Mouse (Mus musculus) cerebellum, postnatal 10 days (tissue): Measurements from ENCODE around the gene Topaz1.
A peak's percentile ranks its signal among the peaks of the same experiment; 100 is the strongest.
"Not testable (repeated sequence)": the region's sequence is repeated elsewhere in the genome, so short reads cannot be mapped to it uniquely, and the experiment has no call there.

Experiments
- DNase-seq, 2 experiments: peaks; one replicate each; pipeline ENCODE4 v3.0.0; 2021; ENCODE audit warnings: mixed read lengths in 2 of 2

The Topaz1 gene

DNA sequence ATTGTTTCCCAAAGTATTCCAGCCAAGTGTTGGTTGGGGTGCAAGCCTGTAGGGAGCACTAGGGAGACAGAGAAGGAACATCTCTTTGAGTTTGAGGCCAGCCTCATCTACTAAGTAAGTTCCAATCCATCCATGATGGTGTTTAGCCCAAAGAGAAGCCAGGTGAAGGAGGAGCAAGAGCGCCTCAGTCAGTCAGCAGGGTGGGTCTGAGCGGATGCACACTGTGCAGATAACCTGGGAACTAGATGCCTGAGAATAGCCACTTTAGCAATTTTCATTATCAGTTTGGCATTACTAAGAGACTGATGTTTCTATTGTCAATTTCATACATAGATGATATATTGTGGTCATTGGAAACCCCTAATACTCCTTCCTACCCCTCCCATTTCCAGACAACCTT lies 67.6 kb downstream of the Topaz1 start:
- DNase-seq = no peak

DNA sequence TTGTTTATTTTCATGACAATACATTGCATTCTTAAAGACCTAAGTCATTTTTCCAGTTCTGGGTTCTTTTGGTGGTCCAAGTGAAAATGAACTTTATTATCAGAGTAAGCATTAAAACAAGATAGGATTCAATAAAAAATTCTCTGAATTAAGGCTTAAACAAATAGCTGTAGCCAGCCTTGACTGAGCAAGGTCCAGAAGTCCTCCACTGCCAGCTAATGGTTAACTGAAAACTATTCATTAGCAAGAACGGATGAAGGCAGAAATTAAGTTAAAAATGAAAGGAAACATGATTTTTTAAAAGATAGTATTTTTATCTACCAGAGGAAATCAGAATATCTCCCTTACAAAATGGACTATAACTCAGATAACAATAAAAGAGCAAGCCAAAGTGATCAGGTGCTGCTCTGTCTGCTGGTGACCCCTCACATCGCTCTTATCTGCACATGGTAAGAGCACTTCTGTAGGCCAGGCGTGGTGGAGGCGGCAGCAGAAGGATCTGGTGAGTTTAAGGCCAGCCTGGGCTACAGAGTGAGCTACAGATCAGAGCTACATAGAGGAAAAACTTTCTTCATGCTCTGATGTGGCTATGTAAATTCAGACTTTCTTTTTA lies 68.2 kb downstream of the Topaz1 start:
- DNase-seq = no peak

DNA sequence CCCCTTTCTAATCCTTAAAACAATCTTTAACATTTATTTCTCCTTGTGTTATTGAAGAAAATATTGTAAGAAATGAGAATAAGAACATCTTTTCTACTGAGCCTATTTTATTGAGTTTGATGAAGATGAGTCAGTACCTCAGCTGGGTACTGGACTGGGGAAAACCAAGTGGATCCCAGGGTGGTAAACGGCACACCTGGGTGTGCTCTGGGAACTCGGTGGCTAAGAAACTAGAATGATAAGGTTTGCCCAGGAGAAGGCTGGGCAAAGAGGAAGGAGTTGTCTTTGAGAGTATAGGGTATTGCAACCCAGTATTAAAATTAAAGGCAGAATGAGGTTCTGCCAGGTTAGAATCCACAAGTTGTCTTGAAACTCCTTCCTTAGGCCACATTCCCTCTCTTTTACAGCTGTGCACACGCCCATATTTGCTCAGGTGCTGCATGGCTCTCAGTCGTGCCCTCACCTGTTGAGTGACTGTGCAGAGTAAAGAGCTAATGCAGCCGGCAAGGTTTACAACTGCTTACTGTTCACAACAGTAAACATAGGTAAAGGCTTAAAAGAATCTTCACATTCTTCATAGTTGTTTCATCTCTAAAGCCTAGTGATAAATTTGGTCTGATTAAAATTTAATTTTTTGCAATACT lies 76.3 kb downstream of the Topaz1 start:
- DNase-seq = no peak

DNA sequence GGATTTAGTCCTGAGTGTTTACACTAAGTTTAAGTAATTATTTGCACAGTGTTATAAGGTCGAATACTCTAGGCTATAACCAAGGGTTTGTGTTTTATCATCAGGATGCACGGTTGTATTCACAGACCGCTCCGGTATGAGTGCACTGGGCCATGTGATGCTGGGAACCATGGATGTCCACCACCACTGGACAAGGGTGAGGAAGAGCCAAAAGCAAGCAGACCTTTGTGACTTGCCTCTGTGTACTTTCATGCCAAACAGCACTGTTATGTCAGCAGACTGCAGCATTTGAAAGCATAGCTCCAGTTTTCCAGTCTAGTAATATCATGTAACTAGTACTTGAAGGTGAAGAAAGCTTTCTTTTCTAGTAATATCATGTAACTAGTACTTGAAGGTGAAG lies 79.6 kb downstream of the Topaz1 start:
- DNase-seq = no peak

DNA sequence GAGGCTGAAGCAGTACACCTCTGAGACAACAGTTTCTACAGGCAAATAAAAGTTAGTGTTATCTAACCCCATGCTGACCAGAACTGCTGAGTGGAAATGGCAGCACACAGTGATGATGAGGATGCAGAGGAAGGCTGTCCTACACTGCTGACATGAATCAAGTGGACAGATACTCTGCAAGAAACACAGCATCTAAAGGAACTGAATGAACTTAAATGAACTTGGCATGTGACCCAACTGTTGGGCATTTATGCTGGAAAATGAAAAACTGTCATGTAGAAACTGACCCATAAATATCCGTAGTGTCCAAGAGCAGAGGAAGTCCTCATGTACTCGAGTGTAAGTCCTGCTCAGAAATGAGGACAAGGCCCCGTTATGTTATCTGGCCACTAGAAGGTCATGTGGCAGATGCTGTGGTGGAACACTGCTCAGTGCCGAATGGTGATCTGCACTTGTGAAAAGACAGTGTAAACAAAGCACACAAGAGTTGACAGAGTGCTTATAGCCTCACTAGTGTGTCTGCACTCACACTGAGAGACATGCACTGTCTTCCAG lies 82.8 kb downstream of the Topaz1 start:
- DNase-seq = no peak

DNA sequence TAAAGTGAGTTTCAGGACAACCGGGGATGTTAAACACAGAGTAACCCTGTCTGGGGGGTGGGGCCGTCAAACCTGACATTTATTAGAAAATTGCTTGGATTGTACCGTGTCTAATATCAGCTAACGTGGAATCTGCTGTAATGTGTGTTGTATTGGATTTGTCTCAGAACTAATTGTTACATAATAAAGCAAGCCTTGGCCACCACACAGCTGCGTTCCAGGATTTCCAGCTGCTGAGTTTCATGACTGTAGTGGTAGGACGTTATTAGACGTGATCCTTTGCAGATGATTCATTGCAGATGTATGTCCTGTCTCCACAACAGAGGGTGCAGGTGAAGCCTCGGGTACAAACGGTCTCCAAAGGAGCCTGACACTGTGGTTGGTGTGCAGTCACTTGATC lies 89.0 kb downstream of the Topaz1 start:
- DNase-seq = no peak

DNA sequence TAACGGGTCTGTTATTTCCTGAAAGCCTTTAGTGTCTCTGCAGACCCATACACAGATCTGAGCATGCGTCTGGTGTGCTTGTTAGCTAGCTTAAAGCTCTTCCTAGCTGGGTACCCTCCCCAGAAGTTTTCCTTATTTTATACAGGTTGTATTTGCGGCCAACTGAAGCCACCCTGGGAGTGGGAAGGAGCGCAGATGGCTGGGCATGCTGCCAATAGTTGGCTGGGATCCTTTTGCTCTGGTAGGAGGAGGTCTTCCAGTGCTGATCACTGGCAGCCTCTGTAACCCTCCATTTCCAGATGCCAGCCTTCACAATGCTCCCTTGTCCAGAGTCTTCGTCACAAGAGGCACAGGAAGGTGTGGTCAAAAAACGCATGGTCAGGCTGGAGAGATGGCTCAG lies 89.6 kb downstream of the Topaz1 start:
- DNase-seq = peak; percentile 90 to 93

DNA sequence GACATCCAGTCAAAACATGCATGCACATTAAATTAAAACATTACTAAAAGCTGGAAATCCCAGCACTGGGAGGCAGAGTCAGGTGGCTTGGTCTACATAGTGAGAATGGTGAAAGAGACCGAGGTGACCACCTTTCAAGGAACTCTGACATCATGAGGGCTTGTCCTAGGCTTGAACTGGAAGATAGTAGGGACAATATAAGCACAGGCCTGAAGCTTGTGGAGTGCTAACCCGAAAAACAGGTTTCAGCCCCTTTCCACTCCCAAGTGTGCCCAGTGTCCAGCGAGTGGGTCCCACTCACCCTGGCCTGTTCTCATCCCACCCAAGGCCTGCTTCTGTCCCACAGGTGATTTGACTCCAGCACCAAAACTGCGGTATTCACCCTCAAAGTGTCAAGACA lies 90.1 kb downstream of the Topaz1 start:
- no peak for DNase-seq

DNA sequence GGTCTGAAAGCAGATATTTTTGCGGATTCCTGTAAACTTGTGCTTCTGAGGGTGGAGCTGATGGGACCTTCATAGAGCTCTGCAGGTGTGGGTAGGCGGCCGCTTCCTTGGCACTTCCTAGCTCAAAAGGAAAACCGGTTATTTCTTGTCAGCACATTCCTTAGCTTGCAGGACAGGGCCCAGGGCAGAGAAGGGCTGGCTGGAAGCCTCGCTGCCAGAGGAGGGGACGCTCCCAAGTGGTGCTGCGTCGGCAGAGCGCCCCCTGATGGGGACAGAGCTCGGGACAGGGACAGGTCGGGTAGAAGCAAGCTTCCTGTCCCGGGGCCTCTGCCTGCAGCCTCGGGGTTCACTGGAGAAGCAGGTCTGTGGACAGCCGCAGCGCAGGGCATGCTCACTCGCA lies 90.5 kb downstream of the Topaz1 start:
- DNase-seq = peak; percentile 38 to 45

DNA sequence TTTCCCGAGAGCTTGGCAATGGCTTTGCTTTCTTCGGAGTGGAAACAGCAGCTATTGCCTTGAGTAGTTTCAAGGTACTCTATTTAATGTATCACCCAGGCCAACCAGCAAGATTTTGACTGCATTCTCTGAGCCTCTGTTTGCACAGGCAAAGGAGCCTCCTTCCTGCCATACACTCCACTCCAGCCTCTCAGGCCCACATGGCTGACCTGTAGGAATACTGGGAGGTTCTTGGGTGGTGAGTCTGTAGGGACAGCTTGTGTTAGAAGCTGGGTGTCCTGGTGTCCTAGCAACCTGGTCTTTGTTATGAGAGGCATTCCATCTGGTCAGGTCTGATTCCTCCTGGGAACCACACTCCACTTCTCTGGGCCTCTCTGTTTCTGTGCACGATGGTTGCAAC lies 96.6 kb downstream of the Topaz1 start, which contains the start of gene Gm35549:
Gm35549 (minus strand) TSS at position 276 of the 400 bp plus-strand sequence.
- DNase-seq = no peak

DNA sequence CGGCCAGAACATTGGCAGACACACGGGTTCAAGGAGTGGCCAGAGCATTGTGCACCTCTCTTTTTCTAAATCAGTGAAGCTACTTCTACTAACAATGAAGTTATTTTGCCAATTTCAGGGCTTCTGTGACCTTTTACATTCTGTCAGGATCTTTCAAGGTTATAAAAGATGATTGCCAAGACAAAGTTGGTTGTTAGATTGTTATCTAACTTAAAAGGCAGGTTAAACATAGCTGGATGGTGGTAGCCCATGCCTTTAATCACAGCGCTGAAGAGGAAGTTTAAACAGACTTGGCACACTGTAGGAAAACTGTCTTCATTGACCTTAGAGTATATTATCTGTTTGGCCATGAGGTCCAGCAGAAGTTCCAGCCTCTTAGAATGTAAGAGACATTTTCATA lies 98.5 kb downstream of the Topaz1 start:
- no peak for DNase-seq

DNA sequence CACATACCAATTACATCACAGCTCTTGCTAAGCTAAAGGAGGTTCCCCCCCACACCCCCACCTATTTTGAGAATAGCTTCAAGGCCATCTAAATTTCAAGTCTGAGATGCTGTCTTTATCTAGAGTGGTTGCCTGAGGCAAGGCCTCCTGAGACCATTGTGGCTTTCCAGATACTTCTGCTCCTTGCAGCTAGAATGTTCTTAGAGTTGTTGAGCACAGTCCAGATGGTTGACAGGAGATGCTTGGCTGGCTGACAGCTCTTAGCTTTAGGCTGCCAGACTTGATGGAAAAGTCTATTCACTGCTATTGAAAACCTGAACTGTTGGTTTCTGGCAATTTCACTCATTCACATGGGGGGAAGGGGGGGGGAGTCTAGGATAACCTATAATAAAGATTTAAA lies 99.0 kb downstream of the Topaz1 start:
- peak; percentile 70 to 75 for DNase-seq

DNA sequence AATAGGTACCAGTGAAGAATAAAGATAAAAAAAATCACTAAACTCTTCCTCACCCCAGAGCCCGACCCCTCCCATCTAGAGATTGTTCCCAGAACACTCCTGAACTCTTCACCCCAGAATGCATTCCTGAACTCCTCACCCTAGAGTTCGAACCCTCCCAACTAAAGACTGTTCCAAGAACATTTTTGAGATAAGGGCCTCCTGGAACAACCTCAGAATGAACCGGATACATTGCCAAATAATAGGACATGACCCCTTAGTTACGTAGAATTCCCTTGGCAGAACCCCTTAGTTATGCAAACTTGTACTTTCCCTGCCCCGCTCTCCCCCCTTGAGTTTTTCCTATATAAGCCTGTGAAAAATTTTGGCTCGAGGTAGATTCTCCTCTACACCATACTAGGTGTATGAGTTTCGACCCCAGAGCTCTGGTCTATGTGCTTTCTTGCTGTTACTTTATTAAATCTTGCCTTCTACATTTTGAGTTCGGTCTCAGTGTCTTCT lies 100.7 kb downstream of the Topaz1 start:
- not testable (repeated sequence) for DNase-seq
